Mouse (Mus musculus) erythroid progenitor cell, adult 5-6 weeks (primary cell): ENCODE data around the gene Sppl3. TPM values are rescaled to one million over a fixed set of nuclear protein-coding genes. Genes with fewer than 3 reads are reported as not detected.

Experiments used
- ATAC-seq: replicated peaks from 2 replicates; pipeline ENCODE4 v1.8.0; 2016; ENCODE audit warnings: moderate number of reproducible peaks, mild to moderate bottlenecking, moderate TSS enrichment, inconsistent platforms; ENCODE audit not compliant: poor library complexity, low FRiP score, severe bottlenecking
- total RNA-seq, 2 experiments: library from RNA; stranded (forward) in 1 of 2; stranded (reverse) in 1 of 2; fragments of 150-400 nt in 1 of 2; fragments of 186-747, 209-891 nt in 1 of 2; gene quantifications; 2 replicates each; pipeline versions ENCODE4 v1.2.3 to v1.2.4; 2015 to 2017; ENCODE audit warnings: low replicate concordance in 2 of 2

Sppl3 gene
- total RNA-seq, 2 experiments from 2014 or later, result 69.2 to 73.7 TPM

GRCm38 (mm10) chr5:114985074-114985473, 25.9 kb upstream of the Sppl3 start:
- no peak for ATAC-seq

DNA sequence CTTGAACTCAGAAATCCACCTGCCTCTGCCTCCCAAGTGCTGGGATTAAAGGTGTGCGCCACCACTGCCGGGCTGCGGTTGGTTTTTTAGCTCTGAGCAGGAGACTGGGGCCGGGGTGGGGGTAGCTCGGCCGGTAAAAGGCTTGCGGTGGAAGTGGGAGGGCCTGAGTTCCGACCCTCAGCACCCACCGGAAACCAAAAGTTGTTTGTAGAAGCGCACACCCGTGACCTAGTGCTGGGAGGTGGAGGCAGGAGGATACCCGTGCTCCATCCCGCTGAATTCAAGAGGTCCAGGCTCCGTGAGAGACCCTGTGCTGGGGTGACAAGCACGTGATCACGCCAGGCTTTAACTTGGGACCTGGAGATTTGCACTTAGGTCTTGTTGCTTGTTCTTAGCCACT, 14.5 kb upstream of the Sppl3 start:
- ATAC-seq, result no peak

GRCm38 (mm10) chr5:114997327-114997726, 13.6 kb upstream of the Sppl3 start:
- ATAC-seq, result no peak

- no peak for ATAC-seq
Observed at GRCm38 (mm10) chr5:115000503-115000902, 10.4 kb upstream of the Sppl3 start.

DNA sequence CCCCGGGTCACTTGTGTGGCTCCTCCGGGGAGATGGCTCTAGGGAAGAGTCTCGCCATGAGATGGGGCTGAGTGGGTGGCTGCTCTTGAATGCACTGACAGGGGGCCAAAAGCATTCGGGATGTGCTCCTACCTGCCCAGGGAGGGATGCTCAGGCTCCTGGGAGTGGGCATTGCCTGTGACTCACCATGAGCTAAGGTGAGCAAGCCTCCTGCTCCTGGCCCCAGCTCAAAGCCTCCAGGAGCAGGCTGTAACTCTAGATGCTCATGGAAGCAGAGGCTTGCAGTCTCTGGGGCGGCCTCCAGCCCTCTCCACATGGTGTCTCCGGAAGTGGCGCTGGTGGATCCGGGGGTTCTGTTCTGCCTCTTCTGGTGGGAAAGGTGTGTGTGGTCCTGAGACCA, 9.5 kb upstream of the Sppl3 start:
- no peak for ATAC-seq

DNA sequence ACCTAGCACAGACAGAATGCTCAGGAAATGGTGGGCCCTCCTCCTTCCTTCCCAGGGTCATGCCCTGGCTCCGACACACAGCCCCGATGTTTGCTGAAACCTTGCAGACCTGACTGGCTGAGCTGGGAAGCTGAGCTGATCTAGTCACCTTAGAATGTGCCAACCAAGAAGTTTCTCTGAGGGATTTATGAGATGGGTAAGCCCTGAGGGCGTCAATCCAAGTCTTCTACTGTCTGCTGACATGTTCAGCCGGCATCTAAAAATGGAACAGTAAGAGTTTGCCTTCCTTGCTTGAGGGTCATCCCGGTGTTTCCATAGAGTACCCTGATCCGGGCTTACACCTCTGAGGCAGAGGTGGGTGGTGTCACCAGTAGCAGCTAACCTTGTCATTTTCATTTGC, 8.2 kb upstream of the Sppl3 start:
- ATAC-seq, result no peak

GRCm38 (mm10) chr5:115003224-115003873, 7.6 kb upstream of the Sppl3 start:
- ATAC-seq, result no peak

GRCm38 (mm10) chr5:115007768-115008167, 3.2 kb upstream of the Sppl3 start:
- no peak for ATAC-seq

GRCm38 (mm10) chr5:115008307-115008706, 2.6 kb upstream of the Sppl3 start:
- no peak for ATAC-seq

- ATAC-seq, result no peak
Observed at GRCm38 (mm10) chr5:115009143-115009542, 1.8 kb upstream of the Sppl3 start.

- ATAC-seq, result no peak
Observed at GRCm38 (mm10) chr5:115009961-115010360, 976 bp upstream of the Sppl3 start.

GRCm38 (mm10) chr5:115011217-115011518, 231 bp downstream of the Sppl3 start:
- ATAC-seq, result no peak

GRCm38 (mm10) chr5:115011519-115012261, 753 bp downstream of the Sppl3 start:
- ATAC-seq, result peak; percentile 35

DNA sequence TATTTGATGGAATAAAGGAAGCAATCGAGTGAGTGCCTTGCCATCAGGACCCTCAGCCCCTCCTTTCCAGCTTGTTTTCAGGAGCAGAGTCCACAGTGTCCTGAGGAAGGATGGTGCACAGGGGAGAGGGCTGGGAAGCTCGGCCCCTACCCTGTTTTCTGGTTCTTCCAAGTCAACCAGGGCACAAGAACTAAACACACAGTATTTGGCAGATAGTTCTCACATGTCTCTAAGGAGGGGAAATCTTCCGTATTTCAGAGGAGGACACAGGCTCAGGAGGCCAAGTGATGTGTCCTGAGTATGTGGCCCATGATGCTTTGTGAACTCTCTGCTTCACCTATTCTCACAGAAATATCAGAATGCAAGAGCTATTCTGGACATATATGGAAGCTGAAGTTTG, 2.5 kb downstream of the Sppl3 start:
- no peak for ATAC-seq

DNA sequence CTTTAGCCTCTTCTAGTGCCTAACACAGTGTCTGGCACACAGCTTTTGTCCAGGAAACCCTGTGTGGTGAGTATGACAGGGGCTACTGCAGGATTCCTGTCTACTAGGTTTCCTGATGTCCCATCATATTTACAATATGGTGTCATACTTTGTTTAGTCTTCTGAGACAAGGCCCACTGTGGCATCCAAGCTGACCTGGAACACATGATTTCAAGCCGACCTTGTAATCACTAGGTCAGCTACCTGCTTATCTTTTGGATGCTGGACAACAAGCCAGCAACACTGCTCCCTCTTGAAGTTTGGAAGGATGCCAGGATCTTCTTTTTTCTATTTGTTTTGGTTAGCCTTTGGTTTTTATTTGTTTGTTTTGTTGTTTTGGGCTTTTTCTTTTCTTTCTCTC, 3.6 kb downstream of the Sppl3 start:
- ATAC-seq, result peak; percentile 44

- no peak for ATAC-seq
Observed at GRCm38 (mm10) chr5:115015121-115015520, 4.2 kb downstream of the Sppl3 start.

- ATAC-seq, result peak; percentile 91
Observed at GRCm38 (mm10) chr5:115018270-115018669, 7.3 kb downstream of the Sppl3 start.

- ATAC-seq, result peak; percentile 62
Observed at GRCm38 (mm10) chr5:115018813-115019212, 7.9 kb downstream of the Sppl3 start.

- ATAC-seq, result no peak
Observed at GRCm38 (mm10) chr5:115022021-115022420, 11.1 kb downstream of the Sppl3 start.

DNA sequence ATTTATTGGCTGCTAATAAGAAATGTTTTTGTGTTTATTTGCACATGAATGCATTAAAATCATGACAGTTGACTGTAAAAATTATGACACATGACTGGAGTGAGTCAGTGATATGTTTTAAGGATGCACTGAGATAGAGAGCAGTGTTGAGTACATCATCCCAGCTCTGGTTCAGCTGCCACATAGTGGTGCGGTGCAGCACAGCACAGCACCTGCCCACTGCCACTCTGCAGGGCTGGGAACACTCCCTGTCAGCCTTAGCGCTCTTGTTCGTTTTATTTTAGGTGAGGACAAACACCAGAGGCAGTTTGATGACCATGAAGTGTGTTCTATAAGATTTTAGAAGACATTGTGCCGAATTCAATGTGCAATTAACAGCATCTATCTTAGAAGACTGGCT, 15.2 kb downstream of the Sppl3 start:
- no peak for ATAC-seq

GRCm38 (mm10) chr5:115027109-115027508, 16.2 kb downstream of the Sppl3 start:
- no peak for ATAC-seq

GRCm38 (mm10) chr5:115028920-115029319, 18.0 kb downstream of the Sppl3 start:
- ATAC-seq, result no peak
